Mouse (Mus musculus): ENCODE results near the gene Capn8. TPM values are rescaled to one million over a fixed set of nuclear protein-coding genes. Genes with fewer than 3 reads are reported as not detected.

Capn8 gene
- total RNA-seq (2021) = not detected

- intact Hi-C loops (cut with DNase I) = no loop called here
- no peak for DNase-seq (ENCODE audit: low spot score)
Measured at GRCm38 (mm10) chr1:182564408-182565120, at the start of gene Capn8. TSS of gene Capn8 (plus strand) at chr1:182565007.

- DNase-seq (ENCODE audit: low spot score) = peak; percentile 84
- intact Hi-C loops (cut with DNase I) = loop anchor here (1.0 kb wide), 1 partner anchor 28 kb away; no protein-coding TSS in a partner anchor
Measured at GRCm38 (mm10) chr1:182516758-182517676, 47.8 kb upstream of the Capn8 start, which contains the start of gene Capn2. TSS of gene Capn2 (minus strand) at chr1:182517608.

GRCm38 (mm10) chr1:182517677-182518011 lies 47.2 kb upstream of the Capn8 start:
- intact Hi-C loops (cut with DNase I) = loop anchor here (1.0 kb wide), 1 partner anchor 28 kb away; no protein-coding TSS in a partner anchor

GRCm38 (mm10) chr1:182518143-182518680 lies 46.6 kb upstream of the Capn8 start:
- no peak for DNase-seq (ENCODE audit: low spot score)
- intact Hi-C loops (cut with DNase I) = no loop called here

More at GRCm38 (mm10) chr1:182517677-182518011, 47.2 kb upstream of the Capn8 start:
- DNase-seq (ENCODE audit: low spot score) = no peak

- intact Hi-C loops (cut with DNase I) = no loop called here
- no peak for DNase-seq (ENCODE audit: low spot score)
Measured at GRCm38 (mm10) chr1:182518811-182519210, 46.0 kb upstream of the Capn8 start.

- intact Hi-C loops (cut with DNase I) = no loop called here
- no peak for DNase-seq (ENCODE audit: low spot score)
Measured at GRCm38 (mm10) chr1:182519341-182519740, 45.5 kb upstream of the Capn8 start.

GRCm38 (mm10) chr1:182520091-182520937 lies 44.5 kb upstream of the Capn8 start:
- intact Hi-C loops (cut with DNase I) = loop anchor here (2.0 kb wide), 1 partner anchor 18 kb away; no protein-coding TSS in a partner anchor
- peak; percentile 69 for DNase-seq (ENCODE audit: low spot score)

GRCm38 (mm10) chr1:182520938-182521500 lies 43.8 kb upstream of the Capn8 start:
- intact Hi-C loops (cut with DNase I) = loop anchor here (2.0 kb wide), 1 partner anchor 18 kb away; no protein-coding TSS in a partner anchor
- DNase-seq (ENCODE audit: low spot score) = no peak

- no peak for DNase-seq (ENCODE audit: low spot score)
- intact Hi-C loops (cut with DNase I) = no loop called here
Measured at GRCm38 (mm10) chr1:182522961-182523360, 41.8 kb upstream of the Capn8 start.

GRCm38 (mm10) chr1:182523692-182524091 lies 41.1 kb upstream of the Capn8 start:
- DNase-seq (ENCODE audit: low spot score) = no peak

GRCm38 (mm10) chr1:182525601-182526000 lies 39.2 kb upstream of the Capn8 start:
- intact Hi-C loops (cut with DNase I) = no loop called here
- DNase-seq (ENCODE audit: low spot score) = no peak

More at GRCm38 (mm10) chr1:182523692-182524091, 41.1 kb upstream of the Capn8 start:
- intact Hi-C loops (cut with DNase I) = no loop called here

- intact Hi-C loops (cut with DNase I) = no loop called here
- no peak for DNase-seq (ENCODE audit: low spot score)
Measured at GRCm38 (mm10) chr1:182527261-182527766, 37.5 kb upstream of the Capn8 start.

GRCm38 (mm10) chr1:182527921-182528858 lies 36.6 kb upstream of the Capn8 start:
- DNase-seq (ENCODE audit: low spot score) = peak; percentile 32
- intact Hi-C loops (cut with DNase I) = no loop called here

- no peak for DNase-seq (ENCODE audit: low spot score)
- intact Hi-C loops (cut with DNase I) = loop anchor here (10.0 kb wide), 1 partner anchor 249 kb away; the partner anchor contains the start of gene Degs1
Measured at GRCm38 (mm10) chr1:182533583-182533982, 31.2 kb upstream of the Capn8 start.

GRCm38 (mm10) chr1:182535080-182535481 lies 29.7 kb upstream of the Capn8 start:
- no peak for DNase-seq (ENCODE audit: low spot score)
- intact Hi-C loops (cut with DNase I) = loop anchor here (5.0 to 10.0 kb wide), 2 partner anchors 250 to 398 kb away; partner anchors contain the start of gene Degs1

GRCm38 (mm10) chr1:182539023-182539940 lies 25.5 kb upstream of the Capn8 start:
- intact Hi-C loops (cut with DNase I) = loop anchor here (1.0 to 10.0 kb wide), 5 partner anchors 18 to 402 kb away; partner anchors contain the start of gene Degs1

GRCm38 (mm10) chr1:182542110-182542509 lies 22.7 kb upstream of the Capn8 start:
- intact Hi-C loops (cut with DNase I) = no loop called here
- no peak for DNase-seq (ENCODE audit: low spot score)

More at GRCm38 (mm10) chr1:182539023-182539940, 25.5 kb upstream of the Capn8 start:
- DNase-seq (ENCODE audit: low spot score) = peak; percentile 49

Data from heart, postnatal 25 days (tissue).